Mouse (Mus musculus): ENCODE results near the gene Gm11214.

GRCm38 (mm10) chr4:63682441-63682840 is 19.3 kb upstream of the Gm11214 start:
- no peak for TF ChIP-seq ZNF384 (IDR thresholded peaks at IDR 0.05; ENCODE audit: low read depth, low read length)
- no peak for TF ChIP-seq CTCF (conservative IDR thresholded peaks at IDR 0.05 in 1 of 2, IDR thresholded peaks at IDR 0.05 in 1 of 2; ENCODE audit: low read depth in 2 of 2, low read length in 2 of 2)
- no peak for TF ChIP-seq ZC3H11A (IDR thresholded peaks at IDR 0.05; ENCODE audit: low read depth, low read length)
- TF ChIP-seq USF1 (IDR thresholded peaks at IDR 0.05; ENCODE audit: low read depth, low read length): no peak
